Mouse (Mus musculus): Measurements from ENCODE around the gene Mast2.

Gene Mast2

GRCm38 (mm10) chr4:116406668-116407067 lies 57.3 kb downstream of the Mast2 start:
- no peak for DNase-seq (ENCODE audit: low spot score in 2 of 2)

GRCm38 (mm10) chr4:116405955-116406351 lies 58.0 kb downstream of the Mast2 start:
- DNase-seq (ENCODE audit: low spot score in 2 of 2): peak; percentile 28 to 41

DNA sequence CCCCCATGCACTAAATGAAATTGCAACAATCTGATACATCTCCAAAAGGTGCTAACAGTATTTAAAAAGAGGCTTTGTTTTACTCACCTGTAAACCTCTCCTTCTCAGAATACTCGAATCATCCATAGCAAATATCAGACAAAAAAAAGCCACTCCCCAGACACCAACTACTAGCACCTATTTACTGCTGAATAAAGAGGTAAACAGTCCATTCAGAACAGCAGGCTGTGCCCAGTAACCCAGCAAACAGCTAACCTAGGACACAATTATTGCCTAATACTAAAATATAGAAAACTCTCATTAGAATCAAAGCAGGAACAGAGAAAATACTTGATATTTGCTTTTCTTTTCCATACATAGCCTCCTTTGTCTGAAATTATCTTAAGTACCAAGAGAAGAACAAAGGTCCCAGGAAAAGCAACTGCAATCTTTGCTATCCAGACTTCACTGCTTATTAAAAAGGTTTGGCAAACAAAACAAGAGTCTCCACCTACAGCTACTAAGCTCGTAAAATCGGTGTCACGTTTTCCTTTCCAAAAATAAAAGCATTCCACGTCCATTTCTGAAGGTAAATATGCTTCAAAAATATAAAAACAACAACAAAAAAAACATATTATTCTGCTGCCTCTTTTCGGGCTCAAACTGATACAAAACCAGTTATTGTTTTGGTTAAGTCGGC lies 58.6 kb downstream of the Mast2 start:
- DNase-seq (ENCODE audit: low spot score in 2 of 2): no peak

DNA sequence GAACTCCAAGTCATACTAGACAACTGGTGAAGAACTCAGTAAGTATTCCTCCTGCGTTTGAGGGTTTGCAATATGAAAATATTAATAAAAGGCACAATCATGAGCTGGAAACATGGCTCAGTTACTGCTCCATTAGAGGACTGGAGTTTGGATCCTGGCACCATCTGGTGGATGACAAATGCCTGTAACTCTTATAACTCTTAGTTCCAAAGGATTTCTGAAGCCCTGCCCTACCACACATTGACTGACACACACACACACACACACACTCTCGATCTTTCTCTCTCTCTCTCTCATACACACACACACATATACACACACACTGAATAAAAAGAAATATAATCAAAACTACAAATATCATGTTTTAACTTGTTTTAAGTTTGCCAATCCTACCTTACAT lies 60.1 kb downstream of the Mast2 start:
- DNase-seq (ENCODE audit: low spot score in 2 of 2): peak in 1 of 2 experiments; percentile 42

DNA sequence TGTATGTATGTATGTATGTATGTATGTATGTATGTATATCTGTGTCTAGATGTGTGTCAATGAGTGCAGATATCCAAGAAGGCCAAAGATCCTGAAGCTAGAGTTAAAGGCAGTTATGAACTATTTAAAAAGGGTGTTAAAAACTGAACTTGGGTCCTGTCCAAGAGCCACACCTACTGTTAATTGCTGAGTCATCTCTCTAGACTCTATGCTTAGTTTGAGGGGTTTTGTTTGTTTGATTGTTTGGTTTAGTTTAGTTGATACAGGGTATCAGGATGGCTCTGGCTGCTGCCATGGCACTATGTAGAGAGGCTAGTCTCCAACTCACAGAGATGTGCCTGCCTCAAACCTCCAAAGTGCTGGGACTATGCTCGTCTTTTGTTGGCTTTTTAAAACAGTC lies 61.3 kb downstream of the Mast2 start:
- no peak for DNase-seq (ENCODE audit: low spot score in 2 of 2)

DNA sequence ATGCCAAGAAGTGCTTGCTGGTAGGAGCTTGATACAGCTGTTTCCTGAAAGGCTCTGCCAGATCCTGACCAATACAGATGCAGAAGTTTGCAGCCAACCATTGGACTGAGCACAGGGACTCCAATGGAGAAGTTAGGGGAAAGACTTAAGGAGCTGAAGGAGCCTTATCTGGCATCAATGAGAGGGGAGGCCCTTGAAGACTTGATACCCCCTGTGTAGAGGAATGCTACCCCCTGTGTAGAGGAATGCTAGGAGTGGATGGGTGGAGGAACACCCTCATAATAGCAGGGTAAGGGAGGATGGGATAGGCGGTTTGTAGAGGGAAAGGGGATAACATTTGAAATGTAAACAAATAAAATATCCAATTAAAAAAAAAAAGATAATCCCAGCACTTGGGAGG lies 65.9 kb downstream of the Mast2 start:
- no peak for DNase-seq (ENCODE audit: low spot score in 2 of 2)

GRCm38 (mm10) chr4:116377973-116378667 lies 85.9 kb downstream of the Mast2 start:
- DNase-seq (ENCODE audit: low spot score in 2 of 2): no peak

DNA sequence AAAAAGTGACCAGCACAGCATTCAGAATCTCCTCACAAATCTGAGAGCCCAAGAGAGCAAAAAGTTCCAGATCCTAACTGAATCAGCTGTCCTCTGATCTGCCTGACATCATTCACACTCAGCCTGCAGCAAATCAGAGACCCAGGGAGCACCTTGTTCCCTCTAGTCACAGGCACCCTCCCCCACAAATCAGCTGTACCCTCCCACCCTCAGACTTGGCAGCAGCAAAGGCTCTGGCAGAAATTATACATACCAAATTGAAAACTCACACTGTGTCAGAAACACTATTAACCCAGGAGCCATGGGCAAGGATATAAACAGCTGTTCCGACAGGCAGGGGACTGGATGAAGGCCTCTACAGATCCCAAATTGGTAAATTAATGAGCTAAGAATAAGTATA lies 92.3 kb downstream of the Mast2 start:
- DNase-seq (ENCODE audit: low spot score in 2 of 2): peak; percentile 49 to 60

DNA sequence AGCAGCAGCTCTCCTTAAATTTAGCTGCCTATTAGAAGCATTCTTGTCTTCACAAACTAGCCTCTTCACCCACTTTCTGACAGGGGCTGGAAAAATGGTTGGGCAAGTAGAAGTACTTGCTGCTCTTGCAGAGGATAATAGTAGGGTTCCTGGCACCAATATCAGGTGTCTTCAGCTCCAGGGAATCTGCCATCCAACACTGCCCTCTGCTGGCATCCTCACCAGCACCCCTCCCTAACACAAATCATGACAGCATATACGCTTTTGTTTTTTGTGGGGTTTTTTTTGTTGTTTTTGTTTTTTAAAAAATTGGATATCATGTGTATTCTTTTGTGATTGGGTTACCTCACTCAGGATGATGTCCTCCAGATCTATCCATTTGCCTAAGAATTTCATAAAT lies 105.9 kb downstream of the Mast2 start:
- no peak for DNase-seq (ENCODE audit: low spot score in 2 of 2)

GRCm38 (mm10) chr4:116352919-116353318 lies 111.1 kb downstream of the Mast2 start:
- no peak for DNase-seq (ENCODE audit: low spot score in 2 of 2)

GRCm38 (mm10) chr4:116352496-116352895 lies 111.5 kb downstream of the Mast2 start:
- no peak for DNase-seq (ENCODE audit: low spot score in 2 of 2)

DNA sequence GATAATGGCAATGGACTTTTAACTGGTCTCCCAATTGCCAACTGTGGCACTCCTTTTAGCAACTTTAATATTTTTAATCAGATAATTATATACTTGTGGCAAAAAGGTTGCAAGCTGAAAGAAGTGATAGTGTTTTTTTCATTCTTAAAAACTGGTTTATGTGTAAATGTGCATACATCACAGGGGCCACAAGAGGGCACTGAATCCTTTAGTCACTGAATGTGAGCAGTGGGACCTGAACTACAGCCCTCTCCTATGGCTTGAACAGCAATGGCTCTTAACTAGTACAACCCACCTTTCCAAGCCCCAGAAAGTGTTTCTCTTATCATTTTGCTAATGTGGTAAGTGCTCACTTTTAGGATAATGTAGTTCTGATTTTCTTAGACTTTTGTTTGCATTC lies 121.9 kb downstream of the Mast2 start:
- peak; percentile 28 to 68 for DNase-seq (ENCODE audit: low spot score in 2 of 2)

GRCm38 (mm10) chr4:116336294-116336693 lies 127.7 kb downstream of the Mast2 start:
- DNase-seq (ENCODE audit: low spot score in 2 of 2): no peak

GRCm38 (mm10) chr4:116329256-116329655 lies 134.7 kb downstream of the Mast2 start:
- no peak for DNase-seq (ENCODE audit: low spot score in 2 of 2)

DNA sequence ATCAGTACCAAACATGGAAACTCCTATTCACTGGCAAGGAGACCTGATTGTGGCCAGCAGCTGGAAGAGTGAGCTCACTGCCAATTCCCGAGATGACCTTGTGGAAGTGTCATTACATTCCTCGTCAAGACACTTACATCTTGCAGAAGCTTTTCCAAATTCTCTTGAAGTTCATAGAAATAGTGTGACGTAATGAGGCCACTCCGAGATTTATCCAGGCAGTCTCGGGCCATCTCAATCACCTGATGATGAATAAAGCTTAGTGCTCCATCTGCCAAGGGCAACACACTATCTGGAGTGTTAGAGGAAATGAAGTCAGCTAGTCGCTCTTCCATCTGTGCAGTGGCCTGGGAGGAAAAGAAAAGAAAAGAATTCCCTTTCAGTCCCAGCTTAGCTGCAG lies 141.9 kb downstream of the Mast2 start:
- DNase-seq (ENCODE audit: low spot score in 2 of 2): no peak

DNA sequence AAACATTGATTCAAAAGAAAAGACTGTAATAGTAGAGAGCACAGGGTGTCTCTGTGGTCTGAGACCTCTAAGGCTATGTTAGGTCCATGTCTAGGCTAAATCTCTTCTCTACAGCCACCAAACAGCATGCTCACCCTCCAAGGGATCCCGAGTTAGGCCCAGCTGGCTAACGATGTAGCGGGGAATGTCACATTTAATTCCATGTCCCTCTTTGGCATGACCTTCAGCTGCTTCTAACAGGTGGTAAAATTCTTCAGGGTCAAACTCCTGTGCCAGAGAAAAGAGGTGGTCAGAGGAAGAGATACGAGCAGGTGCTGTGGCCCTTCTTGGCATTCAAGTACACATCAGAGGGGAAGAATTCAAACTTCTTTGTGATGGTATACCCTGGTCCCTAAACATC lies 146.4 kb downstream of the Mast2 start:
- no peak for DNase-seq (ENCODE audit: low spot score in 2 of 2)

DNA sequence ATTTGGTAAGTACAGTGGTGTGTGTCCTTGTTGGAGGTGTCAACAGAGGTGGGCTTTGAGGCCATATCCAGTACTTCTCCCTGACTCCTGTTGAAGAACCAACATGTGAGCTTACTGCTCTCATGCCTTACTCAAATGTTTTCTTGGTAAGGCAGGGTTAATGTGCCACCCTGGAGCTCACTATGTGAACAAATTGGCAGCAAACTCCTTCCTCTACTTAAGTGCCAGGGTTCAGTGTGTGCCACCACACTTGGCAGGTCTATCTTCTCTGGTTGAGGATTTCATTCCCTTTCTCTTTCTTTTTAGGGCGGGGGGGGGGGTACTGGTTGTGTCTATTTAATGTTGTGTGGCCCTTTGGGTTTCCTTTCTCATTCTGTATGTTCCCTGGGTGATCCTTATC lies 159.4 kb downstream of the Mast2 start:
- no peak for DNase-seq (ENCODE audit: low spot score in 2 of 2)

DNA sequence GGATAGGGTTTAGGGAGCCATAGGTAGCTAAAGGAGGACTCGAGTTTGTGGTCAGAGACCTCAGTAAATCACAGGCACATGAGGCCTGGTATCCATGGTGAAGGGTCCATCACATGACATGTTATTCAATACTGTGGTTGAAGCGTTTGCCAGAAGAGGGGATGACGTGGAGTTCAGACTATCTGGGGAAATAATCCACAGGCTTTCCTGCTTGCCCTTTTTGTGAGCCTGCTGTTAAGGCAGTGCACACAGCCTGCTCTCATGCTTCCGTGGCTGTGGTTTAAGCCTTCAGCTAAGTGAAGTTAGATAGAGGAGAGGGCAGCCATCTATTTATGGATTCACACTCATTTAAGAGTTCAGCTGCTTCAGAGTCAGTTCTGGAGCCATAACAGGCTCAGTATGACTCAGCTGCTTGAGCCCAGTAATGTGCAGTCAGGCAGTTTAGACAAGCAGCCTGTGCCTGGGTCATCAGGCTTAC lies 163.1 kb downstream of the Mast2 start:
- peak; percentile 13 to 17 for DNase-seq (ENCODE audit: low spot score in 2 of 2)

- no peak for DNase-seq (ENCODE audit: low spot score in 2 of 2)
Observed at GRCm38 (mm10) chr4:116293296-116293695, 170.7 kb downstream of the Mast2 start.

DNA sequence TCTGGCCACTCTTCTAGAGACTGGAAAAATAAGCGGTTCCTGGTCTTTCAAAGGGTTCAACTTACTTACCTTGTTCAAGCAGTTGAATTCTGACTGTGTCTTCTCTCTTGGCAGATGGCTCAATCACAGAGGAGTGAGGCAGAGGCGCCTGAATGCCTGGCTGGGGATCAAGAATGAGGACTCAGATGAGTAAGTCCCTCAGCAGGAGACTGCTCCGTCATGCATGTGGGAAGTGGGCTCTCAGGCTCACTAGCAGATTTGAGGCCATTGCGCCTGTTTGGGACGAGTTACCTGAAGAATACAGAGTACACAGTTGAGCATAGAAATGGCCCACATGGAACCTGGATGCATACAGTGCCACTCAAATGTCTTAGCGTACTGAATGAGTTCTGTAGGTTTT lies 172.4 kb downstream of the Mast2 start:
- DNase-seq (ENCODE audit: low spot score in 2 of 2): peak; percentile 47 to 63

DNA sequence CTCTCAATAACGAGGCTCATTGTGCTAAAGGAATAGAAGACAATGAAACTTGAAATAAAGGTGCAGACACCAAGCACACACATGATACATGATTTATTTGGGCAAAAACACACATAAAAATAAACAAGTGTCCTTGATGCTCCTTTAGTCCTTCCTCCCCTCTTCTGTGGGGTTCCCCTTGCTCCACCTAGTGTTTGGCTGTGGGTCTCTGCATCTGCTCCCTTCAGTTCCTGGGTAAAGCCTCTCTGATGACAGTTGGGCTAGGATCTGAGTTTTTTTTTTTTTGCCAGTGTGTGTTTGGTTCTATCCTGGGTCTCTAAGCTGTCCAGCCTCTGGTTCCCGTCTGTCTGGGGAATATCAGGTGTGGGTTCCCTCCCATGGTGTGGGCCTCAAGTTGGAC lies 181.8 kb downstream of the Mast2 start:
- no peak for DNase-seq (ENCODE audit: low spot score in 2 of 2)

- DNase-seq (ENCODE audit: low spot score in 2 of 2): no peak
Observed at GRCm38 (mm10) chr4:116268220-116268619, 195.8 kb downstream of the Mast2 start.
